Mouse (Mus musculus) ovary, postnatal 36 days (tissue): ENCODE results near the gene Dpysl5.

ENCODE experiments used
- DNase-seq: peaks from one replicate; pipeline ENCODE4 v3.0.0; 2022; ENCODE audit warnings: low spot score, mixed read lengths

Dpysl5 gene

GRCm38 (mm10) chr5:30709744-30710383 lies 1.5 kb upstream of the Dpysl5 start:
- DNase-seq: peak; percentile 59

DNA sequence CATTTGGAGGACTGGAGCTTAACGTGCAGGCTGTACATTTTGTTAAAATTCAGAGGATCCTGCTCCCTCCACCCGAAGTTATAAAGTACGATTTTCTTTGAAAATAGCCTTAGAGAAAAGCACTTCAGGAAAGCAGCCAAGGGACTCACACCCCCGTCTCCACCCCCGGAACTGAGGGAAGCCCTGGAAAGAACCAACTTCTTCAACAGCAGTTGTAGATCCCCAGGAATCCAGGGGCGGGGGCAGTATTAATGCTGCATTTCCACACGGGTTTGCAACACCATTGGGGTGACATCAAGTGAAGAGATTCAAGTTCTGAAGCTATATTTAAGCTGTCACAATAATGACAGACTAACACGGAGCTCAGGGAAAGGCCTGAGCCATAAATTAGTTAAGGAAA lies 878 bp upstream of the Dpysl5 start:
- no peak for DNase-seq

DNA sequence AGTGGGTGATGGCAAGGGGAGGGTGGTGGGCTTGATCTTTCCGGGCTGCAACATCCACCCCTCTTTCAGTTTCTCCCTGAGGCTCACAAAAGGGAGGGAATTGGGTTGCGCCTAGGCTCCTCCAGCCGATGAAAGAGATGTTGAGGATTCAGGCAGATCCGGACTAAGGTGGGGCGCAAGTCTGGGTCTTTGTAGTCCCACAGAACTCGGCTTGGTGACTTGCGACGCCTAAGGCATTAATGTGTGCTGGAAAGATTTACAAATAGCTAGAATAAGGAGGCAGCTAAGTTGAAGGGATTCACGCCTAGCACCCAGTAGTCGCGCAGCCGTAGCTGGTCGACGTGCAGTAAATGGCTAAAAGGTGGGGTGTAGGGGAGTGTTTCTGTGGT lies 632 bp downstream of the Dpysl5 start:
- DNase-seq: no peak

DNA sequence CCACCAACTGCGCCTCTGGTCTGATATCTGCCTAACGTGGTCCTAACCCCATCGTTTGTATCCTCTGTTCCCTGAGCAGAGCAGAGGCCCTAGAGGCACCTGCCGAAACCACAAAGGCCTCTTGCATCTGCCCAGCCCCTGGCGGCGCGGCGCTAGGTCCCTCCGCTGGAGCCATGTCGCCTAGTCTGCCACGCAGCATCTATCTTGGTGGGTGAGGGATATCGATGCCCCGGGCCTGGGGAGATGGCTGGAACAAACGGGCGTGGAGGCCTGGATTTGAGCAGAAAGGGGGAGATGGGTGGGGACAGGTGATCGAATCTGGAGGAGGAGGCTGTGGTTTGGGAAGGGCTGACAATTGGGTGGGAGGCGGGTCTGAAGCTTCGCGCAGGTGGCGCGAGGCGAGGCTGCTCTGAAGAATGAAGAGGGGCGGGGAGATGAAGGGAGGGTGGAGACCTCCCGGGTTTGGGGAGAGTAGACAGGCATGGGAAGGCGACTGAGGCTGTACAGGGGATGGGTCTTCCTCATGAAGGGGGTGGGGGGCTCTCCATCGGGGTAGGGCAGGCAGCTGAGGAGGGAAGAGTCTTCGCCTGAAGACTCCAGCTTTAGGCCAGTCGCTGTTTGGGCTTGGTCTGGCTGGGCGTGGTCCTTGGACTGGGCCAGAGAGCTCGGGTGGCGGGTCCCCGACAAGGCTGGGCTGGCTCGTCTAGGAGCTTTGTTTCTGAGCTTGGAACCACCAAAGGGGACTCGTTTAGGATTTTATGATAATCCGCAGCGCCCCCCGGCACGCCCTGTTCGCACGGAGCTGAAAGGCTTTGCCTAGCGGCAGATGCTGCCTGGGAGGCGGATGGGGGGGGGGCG lies 1.3 kb downstream of the Dpysl5 start:
- peak; percentile 31 for DNase-seq

DNA sequence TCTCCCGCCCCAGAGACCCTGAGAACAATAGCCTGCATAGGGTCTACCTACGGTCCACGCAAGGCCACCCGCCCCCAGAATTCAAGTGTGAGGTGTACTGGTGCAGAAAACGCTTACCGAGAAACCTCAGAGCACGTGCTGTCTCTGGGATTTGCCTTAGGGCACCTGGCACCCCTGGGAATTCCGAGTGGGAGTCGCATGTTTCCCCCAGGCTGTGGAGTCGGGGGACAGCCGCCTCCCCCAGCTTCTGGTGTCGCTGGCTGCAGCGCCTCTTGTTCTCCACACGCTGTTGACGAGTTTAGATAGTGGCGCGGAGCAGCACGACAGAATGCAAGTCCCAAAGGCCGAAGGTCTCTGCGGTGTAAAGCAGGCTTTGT lies 1.9 kb downstream of the Dpysl5 start:
- peak; percentile 36 for DNase-seq

- no peak for DNase-seq
Observed at GRCm38 (mm10) chr5:30713691-30714090, 2.3 kb downstream of the Dpysl5 start.

DNA sequence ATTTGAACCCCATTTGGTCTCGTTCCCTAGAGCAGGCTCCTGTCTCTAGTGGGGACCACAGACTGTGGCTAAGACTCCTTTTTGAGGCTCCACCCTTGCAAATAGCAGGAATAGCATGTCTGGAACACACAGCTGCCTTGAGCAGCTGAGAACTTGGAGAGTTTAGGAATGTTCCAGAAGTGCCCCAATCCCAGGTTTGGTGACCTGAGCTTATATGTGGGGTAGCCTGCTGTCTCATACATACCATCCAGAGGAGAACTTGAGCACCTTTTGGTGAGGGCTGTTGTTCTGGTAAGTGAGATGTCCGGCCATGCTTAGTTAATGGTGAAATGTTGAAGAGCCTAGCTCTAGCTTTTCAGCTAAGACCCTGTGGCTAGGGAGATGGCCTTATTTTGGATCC lies 4.9 kb downstream of the Dpysl5 start:
- no peak for DNase-seq

DNA sequence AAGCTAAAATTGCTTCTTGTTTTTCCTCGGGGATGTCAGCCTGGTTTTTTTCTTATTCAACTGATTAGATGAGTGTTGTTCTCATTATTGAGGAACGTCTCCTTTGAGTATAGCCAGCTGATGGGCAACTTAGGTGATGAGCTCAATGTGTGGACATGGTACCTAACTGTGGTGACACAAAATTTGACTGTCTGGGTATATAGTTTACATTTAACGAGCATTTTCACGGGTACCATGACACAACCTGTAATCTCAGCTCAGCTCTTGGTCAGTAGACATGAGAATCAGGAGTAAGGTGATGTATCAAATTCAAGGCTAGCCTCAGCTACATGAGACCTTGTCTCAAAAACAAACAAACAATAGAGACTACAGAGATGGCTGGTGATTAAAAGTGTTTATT lies 6.1 kb downstream of the Dpysl5 start:
- DNase-seq: no peak

DNA sequence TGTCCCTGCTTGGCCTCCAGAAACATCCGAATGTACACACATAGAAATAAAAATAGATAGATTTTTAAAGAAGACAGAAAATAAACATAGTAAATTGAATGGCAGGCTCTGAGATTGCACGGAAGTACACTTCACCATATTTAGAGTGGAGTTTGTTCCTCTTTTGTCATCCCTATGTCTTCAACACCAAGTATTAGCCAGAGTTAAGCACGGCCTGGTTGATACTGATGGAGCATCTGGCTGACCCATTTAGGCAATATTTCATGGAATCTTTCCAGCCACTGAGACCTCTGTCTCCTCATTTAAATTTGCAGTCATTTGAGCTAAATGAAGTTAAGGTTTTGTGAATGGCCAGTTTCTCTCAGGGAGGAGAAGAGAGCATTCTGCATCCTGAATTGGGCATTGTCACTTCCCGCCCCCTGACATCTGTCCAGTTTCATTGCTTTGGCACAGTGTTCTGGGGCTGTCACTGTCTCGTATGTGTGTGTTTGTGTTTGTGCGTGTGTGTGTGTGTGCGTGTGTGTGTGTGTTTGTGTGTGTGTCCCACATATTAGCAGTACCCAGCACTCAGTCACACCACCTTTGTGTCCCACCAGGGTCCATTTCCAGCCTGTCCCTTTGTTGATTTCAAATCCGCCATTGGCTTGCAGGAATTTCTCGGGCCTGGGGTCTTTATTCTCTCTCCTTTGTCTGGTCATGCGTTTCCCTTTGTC lies 6.8 kb downstream of the Dpysl5 start:
- no peak for DNase-seq

- DNase-seq: no peak
Observed at GRCm38 (mm10) chr5:30721935-30722334, 10.6 kb downstream of the Dpysl5 start.

DNA sequence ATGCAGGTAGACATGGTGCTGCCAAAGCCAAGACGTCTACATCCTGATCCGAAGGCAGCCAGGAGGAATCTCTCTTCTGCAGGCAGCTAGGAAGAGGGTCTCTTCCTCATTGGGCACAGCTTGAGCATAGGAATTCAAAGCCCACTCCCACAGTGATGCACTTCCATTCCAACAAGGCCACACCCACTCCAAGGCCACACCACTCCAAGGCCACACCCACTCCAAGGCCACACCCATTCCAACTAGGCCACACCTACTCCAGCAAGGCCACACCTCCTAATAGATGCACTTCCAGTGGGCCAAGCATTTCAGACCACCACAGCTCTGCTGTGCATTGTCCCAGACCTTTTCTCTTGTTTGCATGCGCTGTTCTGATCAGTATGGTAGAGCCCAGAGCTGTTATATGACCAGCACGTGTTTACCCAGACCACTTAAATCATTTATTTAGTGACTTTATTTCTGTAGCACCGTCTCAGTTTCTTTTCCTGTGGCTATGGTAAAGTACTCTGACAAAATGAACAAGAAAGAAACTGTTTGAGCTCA lies 14.9 kb downstream of the Dpysl5 start:
- no peak for DNase-seq

- DNase-seq: no peak
Observed at GRCm38 (mm10) chr5:30732511-30732910, 21.1 kb downstream of the Dpysl5 start.

- no peak for DNase-seq
Observed at GRCm38 (mm10) chr5:30734666-30735065, 23.3 kb downstream of the Dpysl5 start.

- peak; percentile 23 for DNase-seq
Observed at GRCm38 (mm10) chr5:30738127-30738828, 26.9 kb downstream of the Dpysl5 start.

GRCm38 (mm10) chr5:30739595-30739994 lies 28.2 kb downstream of the Dpysl5 start:
- no peak for DNase-seq

DNA sequence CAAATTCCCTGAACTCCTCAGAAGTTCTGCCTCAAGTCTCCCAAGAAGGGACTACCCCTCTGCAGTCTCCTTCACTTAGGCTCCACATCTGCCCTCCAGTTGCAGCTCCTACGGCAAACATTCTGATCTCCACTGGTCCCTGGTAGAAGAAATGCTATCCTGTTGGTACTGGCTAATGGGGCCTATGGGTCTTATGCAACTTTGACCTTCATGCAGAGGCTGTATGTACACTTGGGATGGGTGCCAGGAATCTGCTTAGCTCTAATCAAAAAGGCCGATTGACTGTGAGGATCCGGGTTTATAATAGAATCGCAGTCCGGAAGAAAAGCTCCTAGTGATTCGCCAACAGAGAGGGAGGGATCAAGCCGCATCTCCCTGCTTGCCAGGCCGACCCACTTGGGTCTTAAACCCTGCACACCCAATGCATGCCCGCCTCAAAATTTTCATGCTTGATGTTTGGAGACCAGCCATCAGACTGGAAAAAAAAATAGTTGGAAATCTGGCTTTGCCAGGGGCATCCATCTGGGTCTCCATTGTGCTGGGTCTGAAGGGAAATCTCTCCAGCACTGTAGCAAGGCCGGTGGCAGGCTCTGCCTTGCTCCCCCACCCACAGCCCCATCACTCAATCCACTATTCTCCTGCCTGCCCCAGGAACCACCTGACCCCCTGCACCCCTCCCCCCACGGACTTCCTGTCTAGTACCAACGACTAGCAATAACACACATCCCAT lies 38.4 kb downstream of the Dpysl5 start:
- no peak for DNase-seq

GRCm38 (mm10) chr5:30751071-30751470 lies 39.7 kb downstream of the Dpysl5 start:
- no peak for DNase-seq

- DNase-seq: no peak
Observed at GRCm38 (mm10) chr5:30753128-30753527, 41.8 kb downstream of the Dpysl5 start.

- DNase-seq: no peak
Observed at GRCm38 (mm10) chr5:30755215-30755614, 43.9 kb downstream of the Dpysl5 start.

GRCm38 (mm10) chr5:30762815-30763510 lies 51.6 kb downstream of the Dpysl5 start:
- DNase-seq: no peak

DNA sequence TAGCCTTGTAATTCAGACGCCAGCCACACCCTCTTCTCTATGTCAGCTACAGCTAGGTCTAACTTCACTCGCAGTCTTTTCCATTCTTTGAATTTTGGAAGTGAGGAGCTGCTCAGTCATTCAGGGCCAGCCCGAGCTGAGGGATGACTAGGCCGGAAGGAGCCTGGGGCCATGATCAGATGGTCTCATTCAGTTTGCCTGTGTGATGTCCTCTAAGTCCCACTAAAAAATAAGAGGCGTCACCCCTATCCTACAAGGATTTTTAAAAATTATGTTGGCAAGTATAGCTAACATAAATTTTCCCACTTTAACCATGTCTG lies 52.1 kb downstream of the Dpysl5 start:
- no peak for DNase-seq
